ENCODE assay signal across 8 mouse cellular contexts in genomic region chr7:24594309-24594803, GRCm38 (mm10). TPM values are rescaled to one million over a fixed set of nuclear protein-coding genes. Genes with fewer than 3 reads are reported as not detected.
DNase-seq lines count a peak whose midpoint lies in the region; ATAC-seq and TF ChIP-seq lines count a peak whose summit lies in the region.

No protein-coding gene starts in this region.

- peaks cover 56% of the 10 kb centered on the region for H3K4me1 ChIP-seq in erythroblast, embryonic 14.5 days (ENCODE audit: control insufficient read depth)
- peaks cover 3% of the 10 kb centered on the region for H3K4me1 ChIP-seq in ES-Bruce4 (ENCODE audit: control insufficient read depth, insufficient read depth, low read length)
- peaks cover 13% of the 10 kb centered on the region; the same call in 1 of the 2 replicates for H3K4me1 ChIP-seq in forebrain, postnatal 0 days (ENCODE audit: insufficient read depth)
- peaks cover 71% of the 10 kb centered on the region for H3K4me1 ChIP-seq in liver, embryonic 15.5 days (replicated peaks)

- H3K36me3 ChIP-seq in erythroblast, embryonic 14.5 days (ENCODE audit: control insufficient read depth): no peaks in the 10 kb centered on the region
- no peaks in the 10 kb centered on the region for H3K36me3 ChIP-seq in ES-Bruce4 (ENCODE audit: control insufficient read depth, insufficient read depth, low read length, poor library complexity, severe bottlenecking)
- H3K36me3 ChIP-seq in forebrain, postnatal 0 days (ENCODE audit: insufficient read depth): no peaks in the 10 kb centered on the region
- H3K36me3 ChIP-seq in liver, embryonic 15.5 days (replicated peaks): no peaks in the 10 kb centered on the region

- no peak for TF ChIP-seq POLR2A in ES-Bruce4 (IDR thresholded peaks at IDR 0.05; ENCODE audit: insufficient read depth, low read length)

- peak overlapping the region; percentile 86 for H3K9ac ChIP-seq in ES-Bruce4 (ENCODE audit: low read depth, poor library complexity, severe bottlenecking)
- peak overlapping the region; percentile 53; the same call in 1 of the 2 replicates for H3K9ac ChIP-seq in forebrain, postnatal 0 days
- H3K9ac ChIP-seq in liver, embryonic 15.5 days: peak overlapping the region; percentile 68

- peak overlapping the region; percentile 71 for H3K4me3 ChIP-seq in erythroblast, embryonic 14.5 days (replicated peaks)
- H3K4me3 ChIP-seq in ES-Bruce4 (ENCODE audit: low read depth, low read length): peak overlapping the region; percentile 88
- peak overlapping the region; percentile 63 for H3K4me3 ChIP-seq in forebrain, postnatal 0 days (ENCODE audit: low read depth, low read length)
- peak overlapping the region; percentile 65 for H3K4me3 ChIP-seq in liver, embryonic 15.5 days (replicated peaks)

- H3K27ac ChIP-seq in ES-Bruce4 (ENCODE audit: insufficient read depth, low read length): no peak overlapping the region
- no peak overlapping the region for H3K27ac ChIP-seq in forebrain, postnatal 0 days (ENCODE audit: low read depth, low read length)
- H3K27ac ChIP-seq in liver, embryonic 15.5 days (replicated peaks): no peak overlapping the region

- DNase-seq in forebrain, postnatal 0 days: peak; percentile 7
- no peak for DNase-seq in right cerebral cortex, adult 2 months (ENCODE audit: low spot score in 2 of 2)
- no peak for DNase-seq in cerebellum, postnatal 25 days
- no peak for DNase-seq in left cerebral cortex, postnatal 14 days (ENCODE audit: low spot score in 2 of 2)

- no peak for TF ChIP-seq EP300 in ES-Bruce4 (IDR thresholded peaks at IDR 0.05; ENCODE audit: insufficient read depth, low read depth, low read length)

- ATAC-seq in erythroblast, adult 5-6 weeks (replicated peaks; ENCODE audit: low FRiP score, poor library complexity, severe bottlenecking): no peak
- ATAC-seq in forebrain, postnatal 0 days: peak; percentile 17; the same call in 1 of the 2 replicates
- ATAC-seq in liver, embryonic 15.5 days (ENCODE audit: insufficient read depth): no peak

- WGBS in forebrain, postnatal 0 days: 5% methylated on average over 13 of the region's 13 CpGs
- WGBS in liver, embryonic 15.5 days (ENCODE audit: insufficient replicate concordance): 16% methylated on average over 13 of the region's 13 CpGs

- no peaks in the 10 kb centered on the region for H3K9me3 ChIP-seq in erythroblast, embryonic 14.5 days (ENCODE audit: control insufficient read depth, low read length)
- no peaks in the 10 kb centered on the region for H3K9me3 ChIP-seq in ES-Bruce4 (replicated peaks; ENCODE audit: control insufficient read depth, insufficient read depth, low read length, poor library complexity, severe bottlenecking)
- no peaks in the 10 kb centered on the region for H3K9me3 ChIP-seq in forebrain, postnatal 0 days (ENCODE audit: low read length)
- no peaks in the 10 kb centered on the region for H3K9me3 ChIP-seq in liver, embryonic 15.5 days (replicated peaks)

- H3K4me2 ChIP-seq in forebrain, postnatal 0 days (ENCODE audit: low read depth): peak overlapping the region; percentile 88
- H3K4me2 ChIP-seq in liver, embryonic 15.5 days: peak overlapping the region; percentile 91

- no peak for TF ChIP-seq CTCF in ES-Bruce4 (IDR thresholded peaks at IDR 0.05; ENCODE audit: low read depth, low read length)
- no peak for TF ChIP-seq CTCF in forebrain, postnatal 0 days (IDR thresholded peaks at IDR 0.05; ENCODE audit: low read depth)

- intact Hi-C loops in left cerebral cortex, postnatal 14 days (cut with DNase I): no loop called here

- peaks cover 2% of the 10 kb centered on the region; the same call in 1 of the 2 replicates for H3K27me3 ChIP-seq in erythroblast, embryonic 14.5 days (ENCODE audit: control insufficient read depth)
- H3K27me3 ChIP-seq in ES-Bruce4 (ENCODE audit: control insufficient read depth, insufficient read depth, low read length, poor library complexity, severe bottlenecking): no peaks in the 10 kb centered on the region; the same call in 1 of the 2 replicates
- no peaks in the 10 kb centered on the region for H3K27me3 ChIP-seq in forebrain, postnatal 0 days (ENCODE audit: insufficient read depth, low read length)
- no peaks in the 10 kb centered on the region for H3K27me3 ChIP-seq in liver, embryonic 15.5 days

RNA-seq across cellular contexts. Expression of gene Zfp575, which starts 6.9 kb away (rescaled TPM):
- polyA plus RNA-seq in erythroblast, embryonic 14.5 days (2012): 0.08 TPM in 1 of 2 replicates, not detected in the other
- not detected in 2 replicates for total RNA-seq in erythroblast, adult 5-6 weeks (2015; ENCODE audit: low replicate concordance)
- total RNA-seq in erythroblast, adult 5-6 weeks (2017; ENCODE audit: low replicate concordance): not detected in 2 replicates
- 0.88 and 1.4 TPM in 2 replicates for polyA plus RNA-seq in ES-Bruce4 (2011; ENCODE audit: insufficient read depth, insufficient read length, low read depth, missing spikeins)
- 0.38 and 1.2 TPM in 2 replicates for total RNA-seq in forebrain, postnatal 0 days (2014; rRNA removed)
- 19.4 and 24.8 TPM in 2 replicates for polyA plus RNA-seq in forebrain, postnatal 0 days (2015; fragmentation: Nextera tagmentation; extraction: Ambion mirVana)
- 0.22 and 0.24 TPM in 2 replicates for polyA plus RNA-seq in liver, embryonic 15.5 days (2015; fragmentation: Nextera tagmentation; extraction: Ambion mirVana)
- total RNA-seq in left cerebral cortex, postnatal 14 days (2021): 1 to 10 TPM; 6.9 to 7.2 TPM

RNA-seq across cellular contexts. Expression of gene Ethe1, which starts 7.0 kb away (rescaled TPM):
- polyA plus RNA-seq in erythroblast, embryonic 14.5 days (2012): 1.8 and 1.9 TPM in 2 replicates
- 22.3 and 28.0 TPM in 2 replicates for total RNA-seq in erythroblast, adult 5-6 weeks (2015; ENCODE audit: low replicate concordance)
- 9.5 and 10.7 TPM in 2 replicates for total RNA-seq in erythroblast, adult 5-6 weeks (2017; ENCODE audit: low replicate concordance)
- polyA plus RNA-seq in ES-Bruce4 (2011; ENCODE audit: insufficient read depth, insufficient read length, low read depth, missing spikeins): 13.4 and 15.5 TPM in 2 replicates
- total RNA-seq in forebrain, postnatal 0 days (2014; rRNA removed): 24.2 and 25.8 TPM in 2 replicates
- 24.3 and 26.8 TPM in 2 replicates for polyA plus RNA-seq in forebrain, postnatal 0 days (2015; fragmentation: Nextera tagmentation; extraction: Ambion mirVana)
- polyA plus RNA-seq in liver, embryonic 15.5 days (2015; fragmentation: Nextera tagmentation; extraction: Ambion mirVana): 27.1 and 28.9 TPM in 2 replicates
- 10 to 100 TPM in 1 of 2 experiments, 1 to 10 TPM in 1; 9.3 to 11.3 TPM for total RNA-seq in left cerebral cortex, postnatal 14 days (2021)

RNA-seq across cellular contexts. Expression of gene Phldb3, which starts 16.2 kb away (rescaled TPM):
- 0.03 and 0.09 TPM in 2 replicates for polyA plus RNA-seq in erythroblast, embryonic 14.5 days (2012)
- 0.84 TPM in 1 of 2 replicates, not detected in the other for total RNA-seq in erythroblast, adult 5-6 weeks (2015; ENCODE audit: low replicate concordance)
- total RNA-seq in erythroblast, adult 5-6 weeks (2017; ENCODE audit: low replicate concordance): 0.85 and 3.2 TPM in 2 replicates
- 5.6 and 7.1 TPM in 2 replicates for polyA plus RNA-seq in ES-Bruce4 (2011; ENCODE audit: insufficient read depth, insufficient read length, low read depth, missing spikeins)
- total RNA-seq in forebrain, postnatal 0 days (2014; rRNA removed): 0.15 TPM in 1 of 2 replicates, not detected in the other
- polyA plus RNA-seq in forebrain, postnatal 0 days (2015; fragmentation: Nextera tagmentation; extraction: Ambion mirVana): not detected in 2 replicates
- 0.10 and 0.12 TPM in 2 replicates for polyA plus RNA-seq in liver, embryonic 15.5 days (2015; fragmentation: Nextera tagmentation; extraction: Ambion mirVana)
- total RNA-seq in left cerebral cortex, postnatal 14 days (2021): under 1 TPM in 1 of 2 experiments, not detected in 1; 0.42 TPM

RNA-seq across cellular contexts. Expression of gene Lypd3, which starts 42.0 kb away (rescaled TPM):
- polyA plus RNA-seq in erythroblast, embryonic 14.5 days (2012): not detected in 2 replicates
- total RNA-seq in erythroblast, adult 5-6 weeks (2015; ENCODE audit: low replicate concordance): not detected in 2 replicates
- not detected in 2 replicates for total RNA-seq in erythroblast, adult 5-6 weeks (2017; ENCODE audit: low replicate concordance)
- polyA plus RNA-seq in ES-Bruce4 (2011; ENCODE audit: insufficient read depth, insufficient read length, low read depth, missing spikeins): 0.48 and 0.81 TPM in 2 replicates
- total RNA-seq in forebrain, postnatal 0 days (2014; rRNA removed): 0.23 and 0.33 TPM in 2 replicates
- 0.67 and 1.3 TPM in 2 replicates for polyA plus RNA-seq in forebrain, postnatal 0 days (2015; fragmentation: Nextera tagmentation; extraction: Ambion mirVana)
- polyA plus RNA-seq in liver, embryonic 15.5 days (2015; fragmentation: Nextera tagmentation; extraction: Ambion mirVana): not detected in 2 replicates
- under 1 TPM; 0.48 to 0.53 TPM for total RNA-seq in left cerebral cortex, postnatal 14 days (2021)

RNA-seq across cellular contexts. Expression of gene Xrcc1, which starts 48.3 kb away (rescaled TPM):
- 32.1 and 34.8 TPM in 2 replicates for polyA plus RNA-seq in erythroblast, embryonic 14.5 days (2012)
- total RNA-seq in erythroblast, adult 5-6 weeks (2015; ENCODE audit: low replicate concordance): 7.5 and 9.4 TPM in 2 replicates
- 15.9 and 18.0 TPM in 2 replicates for total RNA-seq in erythroblast, adult 5-6 weeks (2017; ENCODE audit: low replicate concordance)
- 84.8 and 85.8 TPM in 2 replicates for polyA plus RNA-seq in ES-Bruce4 (2011; ENCODE audit: insufficient read depth, insufficient read length, low read depth, missing spikeins)
- 41.1 and 49.8 TPM in 2 replicates for total RNA-seq in forebrain, postnatal 0 days (2014; rRNA removed)
- polyA plus RNA-seq in forebrain, postnatal 0 days (2015; fragmentation: Nextera tagmentation; extraction: Ambion mirVana): 42.1 and 48.6 TPM in 2 replicates
- polyA plus RNA-seq in liver, embryonic 15.5 days (2015; fragmentation: Nextera tagmentation; extraction: Ambion mirVana): 41.1 and 48.9 TPM in 2 replicates
- 10 to 100 TPM; 34.7 to 37.8 TPM for total RNA-seq in left cerebral cortex, postnatal 14 days (2021)
